Mouse (Mus musculus) right cerebral cortex, postnatal 36 days (tissue): ENCODE measurements around the gene Lmbrd1.
A peak's percentile ranks its signal among the peaks of the same experiment; 100 is the strongest.
"Not testable (repeated sequence)": the region's sequence is repeated elsewhere in the genome, so short reads cannot be mapped to it uniquely, and the experiment has no call there.

Experiments used
- DNase-seq, 2 experiments: peaks; one replicate each; pipeline ENCODE4 v3.0.0; 2022; ENCODE audit warnings: low spot score in 2 of 2, mixed read lengths in 1 of 2

Gene Lmbrd1

DNA sequence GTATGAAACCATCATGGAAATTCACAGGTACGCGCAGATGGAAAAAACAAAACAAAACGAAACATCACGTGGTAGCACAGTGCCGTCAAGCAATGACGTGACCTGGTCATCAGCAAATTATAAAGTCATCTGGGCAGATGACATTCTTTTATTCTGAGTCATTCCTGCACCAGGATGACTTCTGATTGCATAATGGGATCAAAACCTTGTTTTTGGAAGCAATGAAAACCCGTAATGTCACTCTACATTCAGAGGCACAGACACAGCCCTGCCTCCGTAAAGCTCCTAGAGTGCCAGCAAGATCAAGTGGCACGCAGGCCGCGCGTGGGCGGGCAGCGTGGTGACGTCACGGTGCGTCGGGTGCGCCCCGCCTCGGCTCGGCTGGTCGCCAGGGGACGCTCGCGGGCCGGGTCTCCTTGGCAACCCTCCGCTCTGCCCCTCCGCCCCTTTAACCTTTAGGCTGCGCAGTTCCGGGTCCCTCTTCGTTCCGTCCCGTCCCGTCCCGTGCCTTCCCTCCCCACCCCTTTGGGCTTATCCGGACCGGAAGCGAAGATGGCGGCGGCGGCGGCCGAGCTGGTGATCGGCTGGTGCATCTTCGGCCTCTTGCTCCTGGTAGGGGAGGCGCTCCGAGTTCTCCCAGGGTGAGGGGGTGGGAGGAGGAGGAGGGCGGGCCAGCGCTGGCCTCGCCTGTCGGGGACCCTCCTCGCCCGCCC lies at the start of gene Lmbrd1:
TSS of gene Lmbrd1 (plus strand) at position 426 of the 713 bp plus-strand sequence.
- DNase-seq = peak; percentile 92 to 93

DNA sequence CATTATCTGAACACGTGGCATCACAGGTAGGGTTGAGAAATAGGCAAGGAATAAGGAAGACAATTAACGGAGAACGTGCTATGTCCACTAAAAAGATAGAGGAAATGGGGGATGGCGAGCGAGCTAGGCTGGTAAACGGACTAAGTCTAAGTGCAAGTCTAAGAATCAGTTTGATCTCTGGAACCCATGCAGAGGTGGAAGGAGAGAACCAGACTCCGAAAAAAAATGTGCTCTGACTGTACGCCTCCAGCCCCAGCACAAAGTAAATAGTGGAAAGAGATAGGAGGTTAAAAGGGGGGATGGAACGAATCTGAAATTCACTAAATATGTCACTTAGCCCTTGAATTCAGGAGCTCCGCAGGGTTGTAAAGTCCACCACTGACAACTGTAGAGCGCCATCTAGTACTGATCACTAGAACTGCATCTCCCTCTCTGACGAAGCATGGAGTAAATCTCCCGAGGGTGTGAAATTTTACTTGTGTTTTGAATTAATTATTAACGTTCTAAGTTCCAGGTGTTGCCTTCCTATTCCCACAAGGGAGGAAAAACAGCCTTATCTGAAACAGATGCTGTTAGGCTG lies 44.8 kb upstream of the Lmbrd1 start:
- DNase-seq = peak in 1 of 2 experiments; percentile 7

DNA sequence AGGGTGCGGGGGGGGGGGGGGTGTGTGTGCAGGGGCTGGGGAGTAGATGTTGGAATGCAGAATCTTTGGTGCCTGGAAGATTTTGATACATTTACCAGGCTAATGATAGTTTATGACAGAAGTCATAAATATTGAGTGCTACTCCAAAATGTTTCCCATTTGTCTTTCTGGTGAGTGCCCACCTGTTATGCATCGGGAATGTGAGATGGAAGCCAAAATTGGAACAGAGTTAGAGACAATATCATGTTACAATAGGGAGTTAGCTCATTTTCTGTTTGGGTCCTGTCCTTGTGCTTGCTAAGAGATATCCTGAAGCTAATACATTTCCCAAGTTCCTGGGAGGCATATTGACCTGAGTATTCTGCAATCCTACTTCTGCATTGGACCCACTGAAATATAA lies 28.3 kb upstream of the Lmbrd1 start:
- no peak for DNase-seq

- no peak for DNase-seq
These were observed 18.5 kb upstream of the Lmbrd1 start for GRCm38 (mm10) chr1:24659914-24660313.

GRCm38 (mm10) chr1:24660662-24661061 lies 17.8 kb upstream of the Lmbrd1 start:
- DNase-seq = not testable (repeated sequence)

- DNase-seq = peak; percentile 89 to 90
These were observed 16.9 kb upstream of the Lmbrd1 start for GRCm38 (mm10) chr1:24661551-24661950.

- peak in 1 of 2 experiments; percentile 20 for DNase-seq
These were observed 14.3 kb upstream of the Lmbrd1 start for GRCm38 (mm10) chr1:24664158-24664557.

- DNase-seq = peak in 1 of 2 experiments; percentile 25
These were observed 5.2 kb upstream of the Lmbrd1 start for GRCm38 (mm10) chr1:24673231-24673630.

DNA sequence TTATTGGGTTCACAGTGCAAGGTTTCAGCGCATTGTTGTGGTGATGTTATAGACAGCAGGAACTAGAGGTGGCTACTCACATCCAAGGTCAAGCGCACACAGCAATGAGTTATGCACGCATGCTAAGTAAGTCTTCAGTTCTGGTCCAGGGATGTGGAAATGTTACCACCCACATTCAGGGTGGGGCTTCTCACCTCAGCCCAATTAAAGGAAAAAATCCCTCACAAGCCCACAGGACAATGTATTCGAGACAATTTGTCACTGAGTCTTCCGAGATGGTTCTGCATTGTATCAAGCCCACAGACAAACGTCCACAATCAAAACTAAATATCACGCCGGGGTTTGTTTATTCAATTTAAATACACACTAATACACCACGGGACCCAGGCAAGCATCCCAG lies 724 bp upstream of the Lmbrd1 start:
- DNase-seq = no peak

DNA sequence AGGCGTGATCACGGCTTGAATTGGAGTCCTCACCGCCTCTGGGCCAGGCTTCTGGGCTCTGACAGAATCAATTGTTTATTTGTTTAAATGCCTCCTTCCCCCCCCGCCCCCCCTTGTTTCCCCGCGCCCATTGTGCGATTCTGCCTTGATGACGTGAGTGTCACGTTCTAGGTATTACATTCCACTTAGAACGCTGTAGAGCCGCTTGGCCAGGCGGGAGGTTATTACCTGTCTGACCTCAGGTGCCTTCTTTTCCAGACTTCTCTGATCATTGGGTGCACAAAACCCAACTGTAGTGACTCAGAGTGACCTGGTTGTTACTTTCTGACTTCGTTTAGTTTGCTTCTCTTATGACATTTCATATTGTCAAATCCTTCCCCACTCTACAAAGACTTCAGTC lies 641 bp downstream of the Lmbrd1 start:
- no peak for DNase-seq

GRCm38 (mm10) chr1:24680991-24681390 lies 2.6 kb downstream of the Lmbrd1 start:
- DNase-seq = no peak

DNA sequence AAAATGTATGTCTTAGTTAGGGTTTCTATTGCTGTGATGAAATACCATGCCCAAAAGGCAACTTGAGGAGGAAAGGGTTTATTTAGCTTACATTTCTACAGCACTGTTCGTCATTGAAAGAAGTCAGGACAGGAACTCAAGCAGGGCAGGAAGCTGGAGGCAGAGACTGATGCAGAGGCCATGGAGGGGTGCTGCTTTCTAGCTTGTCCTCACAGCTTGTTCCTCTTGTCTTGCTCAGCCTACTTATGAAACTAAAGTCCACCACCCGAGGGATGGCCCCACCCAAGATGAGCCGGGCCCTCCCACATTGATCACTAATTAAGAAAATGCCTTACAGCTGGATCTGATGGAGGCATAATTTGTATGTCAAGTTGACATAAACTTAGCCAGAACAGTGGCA lies 3.5 kb downstream of the Lmbrd1 start:
- DNase-seq = no peak

GRCm38 (mm10) chr1:24683947-24684346 lies 5.5 kb downstream of the Lmbrd1 start:
- no peak for DNase-seq

GRCm38 (mm10) chr1:24685606-24686005 lies 7.2 kb downstream of the Lmbrd1 start:
- no peak for DNase-seq

DNA sequence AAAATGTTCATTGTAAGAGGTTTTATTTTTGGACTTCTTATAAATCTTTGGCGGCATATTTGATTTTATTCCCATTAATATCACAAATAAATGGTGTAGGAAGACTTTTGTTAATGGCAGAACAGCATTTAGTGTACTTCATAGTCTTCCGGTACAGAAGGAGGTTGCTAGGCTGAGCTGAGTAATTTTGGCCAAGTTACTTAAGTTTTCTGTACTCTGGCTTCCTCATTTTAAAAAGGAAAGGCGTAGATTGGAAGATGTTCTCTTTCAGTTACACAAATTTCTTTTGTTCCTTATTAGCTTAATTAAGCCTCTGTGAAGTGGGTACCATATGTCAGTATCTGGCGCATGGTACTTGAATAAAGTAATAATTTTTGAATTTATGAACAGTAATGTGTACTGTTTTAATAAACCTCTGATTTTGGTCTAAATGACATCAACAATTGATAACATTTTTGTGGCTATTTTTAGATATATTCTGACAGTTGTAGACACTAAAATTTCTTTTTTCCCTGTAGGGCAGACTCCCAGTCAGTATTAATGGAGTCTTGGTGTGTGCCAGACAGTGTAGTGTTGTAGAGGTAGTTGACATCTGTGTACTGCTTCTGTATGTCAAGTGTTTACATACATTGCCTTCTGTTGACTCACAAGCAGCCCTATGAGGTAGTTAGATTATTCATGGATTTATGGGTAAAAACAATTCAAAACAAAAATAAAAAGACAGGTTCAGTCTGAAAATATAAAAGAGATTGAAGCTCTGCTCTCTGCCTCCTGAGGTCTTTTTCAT lies 8.0 kb downstream of the Lmbrd1 start:
- no peak for DNase-seq

DNA sequence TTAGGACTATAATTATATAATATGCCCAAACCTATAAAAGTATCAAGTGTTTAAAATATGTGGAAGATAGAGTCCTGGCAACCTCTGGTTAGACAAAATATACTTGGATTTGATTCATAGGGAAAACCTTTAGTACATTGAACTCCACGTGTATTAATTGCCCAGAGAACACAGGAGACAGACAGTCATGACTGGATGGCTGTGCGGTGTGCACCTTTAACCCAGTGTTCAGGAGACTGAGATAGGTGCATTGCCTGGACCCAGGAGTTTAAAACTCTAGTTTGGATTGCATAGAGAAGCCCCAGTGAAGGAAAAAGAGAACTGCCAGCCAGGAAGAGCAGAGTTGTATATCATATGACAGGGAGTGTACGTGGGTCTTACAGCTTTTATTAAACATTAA lies 19.2 kb downstream of the Lmbrd1 start:
- no peak for DNase-seq

DNA sequence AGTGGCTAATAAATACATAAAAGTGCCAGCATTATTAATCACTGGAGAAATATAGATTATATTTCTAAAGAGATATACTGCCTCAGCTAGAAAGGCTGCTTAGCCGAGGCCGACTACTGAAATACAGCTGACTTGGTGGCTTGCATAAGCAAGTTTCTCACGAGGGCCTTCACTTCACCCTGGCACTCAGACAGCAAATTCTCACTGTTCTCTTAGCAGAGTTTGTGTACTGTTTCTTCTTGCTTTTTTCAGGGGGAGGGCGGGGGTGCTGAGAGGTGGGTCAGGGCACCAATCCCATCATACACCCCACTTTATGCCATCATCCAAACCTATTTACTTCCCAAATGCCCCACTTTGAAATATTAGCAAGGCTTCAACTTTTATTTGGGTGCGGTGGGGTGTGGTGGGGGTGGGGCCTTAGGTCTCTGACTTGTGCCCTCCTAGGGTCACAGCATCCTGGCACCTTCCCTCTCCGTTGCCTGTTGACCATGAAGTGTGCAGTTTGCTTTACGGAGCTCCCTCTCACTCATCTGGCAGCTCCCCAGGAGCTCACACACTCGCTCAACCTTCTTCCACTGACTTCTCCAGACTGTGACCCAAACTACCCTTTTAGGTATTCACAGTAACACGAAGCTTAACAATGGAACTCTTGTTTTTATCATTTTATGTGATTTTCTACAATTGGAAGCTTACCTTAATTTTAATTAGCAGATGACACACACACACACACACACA lies 19.9 kb downstream of the Lmbrd1 start:
- DNase-seq = no peak

DNA sequence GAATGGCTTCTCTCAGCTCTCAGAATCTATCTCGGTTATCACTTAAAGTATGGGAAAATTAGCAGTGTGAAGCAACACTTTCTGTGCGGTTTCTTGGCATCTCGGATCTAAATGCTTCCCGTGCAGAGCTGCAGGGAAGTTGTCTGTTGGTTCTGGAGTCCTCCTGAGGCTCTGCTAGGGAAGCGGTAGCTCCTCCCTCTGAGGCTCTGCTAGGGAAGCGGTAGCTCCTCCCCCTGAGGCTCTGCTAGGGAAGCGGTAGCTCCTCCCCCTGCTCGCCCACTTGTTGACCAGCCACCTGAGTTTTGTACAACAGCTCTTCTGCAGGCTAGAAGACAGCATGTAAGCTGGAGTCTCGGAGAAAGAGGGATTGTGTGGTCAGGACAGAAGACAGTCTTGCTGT lies 20.9 kb downstream of the Lmbrd1 start:
- DNase-seq = no peak

DNA sequence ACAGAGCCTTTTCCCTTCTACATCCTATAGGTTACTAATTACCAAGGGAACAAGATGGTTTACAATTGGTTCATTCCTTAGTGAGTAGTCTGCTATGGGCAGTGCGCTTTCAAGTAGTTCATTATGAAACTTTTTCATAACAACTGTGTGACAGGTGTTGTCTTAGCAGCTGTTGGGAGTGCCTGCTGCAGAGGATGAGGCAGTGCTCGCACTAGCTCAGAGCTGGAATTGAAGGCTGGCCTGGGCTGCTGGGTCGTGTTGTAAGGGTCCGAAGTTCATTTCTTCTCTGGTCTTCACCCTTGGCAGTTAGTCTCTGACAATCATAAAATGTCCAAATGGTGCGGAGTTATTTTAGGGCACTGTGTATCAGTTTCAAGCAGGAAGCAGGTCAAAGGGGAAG lies 21.8 kb downstream of the Lmbrd1 start:
- DNase-seq = no peak

DNA sequence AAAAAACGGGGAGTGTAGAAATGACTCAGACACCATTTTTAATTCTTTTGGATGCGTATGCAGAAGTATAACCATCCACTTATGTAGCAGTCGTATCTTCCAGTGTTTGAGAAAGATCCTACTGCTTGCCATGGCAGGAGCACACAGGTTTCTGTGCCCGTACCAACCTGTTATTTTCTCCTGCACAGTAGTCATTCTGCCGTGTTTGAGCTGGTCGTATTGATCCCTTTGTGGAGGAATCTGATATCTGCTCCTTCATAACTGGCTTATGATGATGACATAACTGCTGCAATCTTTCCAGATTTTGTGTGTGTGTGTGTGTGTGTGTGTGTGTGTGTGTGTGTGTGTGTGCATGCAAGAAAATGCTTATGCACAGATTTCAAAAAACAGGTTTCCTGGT lies 25.4 kb downstream of the Lmbrd1 start:
- DNase-seq = no peak

GRCm38 (mm10) chr1:24716301-24716700 lies 37.9 kb downstream of the Lmbrd1 start:
- DNase-seq = no peak

DNA sequence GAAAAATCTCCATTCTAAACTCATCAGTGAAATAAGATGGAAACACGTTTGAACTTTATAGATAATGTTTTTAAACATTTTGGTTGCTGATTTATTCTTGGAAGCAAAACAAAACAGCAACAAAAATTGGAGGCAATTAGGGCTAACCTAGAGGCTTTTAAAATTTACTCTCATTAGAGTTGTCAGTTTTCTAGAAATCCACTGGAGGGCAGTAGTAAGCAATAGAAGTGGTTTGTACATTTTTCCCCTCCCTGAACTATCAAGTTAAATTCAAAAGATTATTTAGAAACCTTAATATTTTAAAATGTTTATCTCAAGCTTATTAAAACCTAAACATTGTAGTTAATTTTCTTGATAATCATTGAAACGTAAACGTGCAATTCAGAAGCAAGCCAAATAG lies 41.2 kb downstream of the Lmbrd1 start:
- DNase-seq = no peak
